Mouse (Mus musculus): ENCODE measurements around the gene Dcun1d4. TPM values are rescaled to one million over a fixed set of nuclear protein-coding genes. Genes with fewer than 3 reads are reported as not detected.

The Dcun1d4 gene
- polyA plus RNA-seq, 1 experiment from 2014 or later = 71.0 TPM

DNA sequence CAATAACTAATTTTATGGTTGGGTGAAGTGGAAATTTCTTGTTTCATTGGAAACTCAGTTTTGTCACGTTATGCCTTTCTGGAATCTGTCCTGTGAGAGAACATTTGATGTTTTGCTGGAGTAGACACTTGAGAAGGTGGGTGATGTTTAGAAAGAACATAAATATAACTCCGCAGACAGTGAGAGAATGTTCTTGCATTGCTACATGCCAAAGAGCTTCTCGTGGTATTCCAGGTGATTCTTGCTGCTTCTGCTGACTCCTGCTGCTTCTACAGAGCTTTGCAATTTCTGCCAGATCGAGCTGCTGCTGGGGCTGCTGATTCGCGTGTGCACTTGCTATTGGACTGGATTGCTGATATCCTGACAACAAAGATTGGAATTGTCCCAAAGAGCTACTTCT, 124.2 kb downstream of the Dcun1d4 start:
- H3K4me2 ChIP-seq (ENCODE audit: low read depth) = no peak overlapping the region
- H3K27ac ChIP-seq (ENCODE audit: low read depth, low read length) = no peak overlapping the region
- H3K9me3 ChIP-seq (ENCODE audit: control insufficient read depth, low read length) = no peaks in the 10 kb centered on the region
- ATAC-seq (ENCODE audit: insufficient read depth, low FRiP score, low TSS enrichment) = no peak
- H3K4me3 ChIP-seq (ENCODE audit: low read depth, low read length) = no peak overlapping the region
- WGBS = 92% methylated on average over 6 of the region's 6 CpGs
- DNase-seq (ENCODE audit: low spot score) = no peak
- H3K4me1 ChIP-seq (ENCODE audit: control insufficient read depth, insufficient read depth, low read length) = no peaks in the 10 kb centered on the region
- no peak overlapping the region for H3K9ac ChIP-seq (ENCODE audit: low read length)
- no peaks in the 10 kb centered on the region for H3K36me3 ChIP-seq (ENCODE audit: control insufficient read depth, insufficient read depth, low read length)
- no peaks in the 10 kb centered on the region for H3K27me3 ChIP-seq (ENCODE audit: control insufficient read depth, insufficient read depth, low read length)

Other genes starting within 250 kb of the Dcun1d4 start
- 40.9 and 41.7 TPM in 2 replicates for gene Fryl, start 224.4 kb upstream of the Dcun1d4 start, polyA plus RNA-seq (2014; fragmentation: Nextera tagmentation; extraction: Ambion mirVana)
- 170 and 172 TPM in 2 replicates for gene Ociad1, start 188.2 kb upstream of the Dcun1d4 start, polyA plus RNA-seq (2014; fragmentation: Nextera tagmentation; extraction: Ambion mirVana)
- 6.1 and 9.4 TPM in 2 replicates for gene Ociad2, start 140.0 kb upstream of the Dcun1d4 start, polyA plus RNA-seq (2014; fragmentation: Nextera tagmentation; extraction: Ambion mirVana)
- gene Cwh43, start 74.9 kb upstream of the Dcun1d4 start, polyA plus RNA-seq (2014; fragmentation: Nextera tagmentation; extraction: Ambion mirVana) = not detected in 2 replicates
- not detected in 2 replicates for gene Lrrc66, start 151.5 kb downstream of the Dcun1d4 start, polyA plus RNA-seq (2014; fragmentation: Nextera tagmentation; extraction: Ambion mirVana)
- gene Sgcb, start 166.8 kb downstream of the Dcun1d4 start, polyA plus RNA-seq (2014; fragmentation: Nextera tagmentation; extraction: Ambion mirVana) = 27.7 and 29.2 TPM in 2 replicates
- gene Spata18, start 170.4 kb downstream of the Dcun1d4 start, polyA plus RNA-seq (2014; fragmentation: Nextera tagmentation; extraction: Ambion mirVana) = 0.19 TPM in 1 of 2 replicates, not detected in the other

Data from neural tube, embryonic 11.5 days (tissue).